Mouse (Mus musculus) lung, adult 2 months (tissue): ENCODE results near the gene Gm20662. TPM values are rescaled to one million over a fixed set of nuclear protein-coding genes. Genes with fewer than 3 reads are reported as not detected.

Source experiments
- DNase-seq: peaks from one replicate; pipeline ENCODE4 v3.0.0; 2022
- H3K4me1 ChIP-seq: fragments of 200-500 bp; 2 replicates; pipeline ENCODE4 v1.6.1; 2011; ENCODE audit warnings: low read length; ENCODE audit not compliant: control insufficient read depth, insufficient read depth
- H3K4me3 ChIP-seq: fragments of 200-500 bp; replicated peaks from 2 replicates; pipeline ENCODE3; 2011; ENCODE audit warnings: low read depth, mild to moderate bottlenecking, control low read depth, low read length; ENCODE audit errors: extremely low read depth
- CTCF ChIP-seq: fragments of 200-500 bp; IDR thresholded peaks from 2 replicates; pipeline ENCODE4 v1.5.1; 2011; ENCODE audit warnings: mild to moderate bottlenecking, low read length, control low read depth; ENCODE audit not compliant: insufficient read depth
- POLR2A ChIP-seq: fragments of 200-500 bp; IDR thresholded peaks from 2 replicates; pipeline ENCODE4 v1.6.1; 2011; ENCODE audit warnings: low read depth, mild to moderate bottlenecking, control low read depth, low read length, borderline replicate concordance; ENCODE audit errors: extremely low read depth
- WGBS: fragments of 180-500 bp; shearing (Covaris S2); methylation state at CpG from one replicate; pipeline ENCODE4 v1.1.7; 2018; 5-methylcytosine and 5-hydroxymethylcytosine counted together
- polyA plus RNA-seq: library from polyadenylated mRNA; depleted of rRNA; stranded (reverse); fragments of >200 nt; gene quantifications from 2 replicates; pipeline ENCODE4 v1.2.3, GENCODE M21; 2012

Gm20662 gene
- polyA plus RNA-seq, 1 experiment, result 11.5 TPM

- peaks cover 6% of the 10 kb centered on the region for H3K4me1 ChIP-seq
- WGBS, result 40% methylated on average over 1 of the region's 1 CpGs
- DNase-seq, result no peak
Observed at GRCm38 (mm10) chr9:108055061-108055460, 58.9 kb downstream of the Gm20662 start.

GRCm38 (mm10) chr9:108055661-108056237 is 59.6 kb downstream of the Gm20662 start:
- TF ChIP-seq POLR2A (no peak), CTCF (no peak)
- peaks cover 6% of the 10 kb centered on the region for H3K4me1 ChIP-seq
- H3K4me3 ChIP-seq, result no peak overlapping the region
- no peak for DNase-seq
- WGBS, result 87% methylated on average over 6 of the region's 6 CpGs

More at GRCm38 (mm10) chr9:108055061-108055460, 58.9 kb downstream of the Gm20662 start:
- no peak overlapping the region for H3K4me3 ChIP-seq
- no peak for TF ChIP-seq CTCF
- no peak for TF ChIP-seq POLR2A

DNA sequence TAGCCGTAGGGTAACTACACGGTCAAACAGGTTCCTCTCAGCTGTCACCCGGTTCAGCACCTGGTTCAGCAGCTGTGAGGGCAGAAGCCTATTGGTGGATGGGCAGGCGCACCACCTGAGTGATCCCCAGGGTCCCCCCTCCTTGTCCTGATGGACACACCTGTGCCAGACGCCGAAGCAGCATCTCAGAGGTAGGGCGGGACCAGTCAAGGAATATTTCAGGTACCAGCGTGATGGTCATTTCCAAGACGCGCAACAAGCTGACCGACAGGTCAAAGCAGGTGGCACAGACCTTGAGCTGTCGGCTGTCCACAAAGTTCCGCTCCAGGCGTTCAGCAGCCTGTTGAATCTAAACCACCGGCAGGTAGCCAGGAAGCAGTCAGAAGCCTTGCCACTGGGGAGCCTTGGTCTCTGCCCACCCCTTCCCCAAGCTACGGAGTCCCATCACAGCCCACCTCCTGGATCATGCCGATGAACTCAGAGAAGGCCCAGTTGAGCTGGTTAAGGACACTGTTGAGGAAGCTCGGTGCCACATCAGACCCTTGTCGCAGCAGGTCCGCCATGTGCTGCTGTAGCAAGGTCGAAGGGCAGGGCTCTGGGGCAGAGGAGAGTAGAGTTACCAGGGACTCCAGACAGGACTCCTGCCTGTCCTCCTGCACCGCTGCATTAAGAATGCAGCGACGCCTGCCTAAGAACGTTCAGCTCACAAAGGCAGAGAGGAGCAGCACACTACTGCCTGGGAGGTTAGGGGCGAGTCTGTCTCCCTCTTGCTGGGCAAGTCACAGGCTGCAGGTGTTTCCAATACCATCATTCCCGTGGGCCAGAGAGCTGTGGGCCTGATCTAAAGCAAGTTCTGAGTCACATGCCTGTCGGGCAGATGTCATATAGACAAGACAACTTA is 60.5 kb downstream of the Gm20662 start:
- Histone ChIP-seq H3K4me1 (peaks cover 6% of the 10 kb centered on the region), H3K4me3 (no peak overlapping the region)
- no peak for DNase-seq
- 86% methylated on average over 28 of the region's 28 CpGs for WGBS
- TF ChIP-seq CTCF, result no peak
- TF ChIP-seq POLR2A, result no peak

DNA sequence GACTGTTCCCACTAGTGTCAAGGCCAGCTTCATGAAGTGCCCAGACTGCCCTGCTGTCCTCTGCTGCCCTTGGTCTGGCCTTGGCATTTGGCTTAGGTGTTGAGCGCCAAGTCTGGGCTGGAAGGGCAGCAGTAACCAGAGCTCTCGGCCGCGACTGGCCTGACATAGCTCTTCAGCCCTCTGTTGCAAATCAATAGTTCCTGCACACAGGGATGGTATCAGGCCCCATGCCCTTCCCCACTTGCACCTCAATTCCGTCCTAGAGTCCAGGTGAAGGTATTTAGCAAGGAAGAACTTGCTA is 61.1 kb downstream of the Gm20662 start:
- WGBS, result 90% methylated on average over 5 of the region's 5 CpGs

GRCm38 (mm10) chr9:108058291-108058690 is 62.1 kb downstream of the Gm20662 start:
- 94% methylated on average over 9 of the region's 9 CpGs for WGBS
- Histone ChIP-seq H3K4me1 (peaks cover 3% of the 10 kb centered on the region; the same call in 1 of the 2 replicates), H3K4me3 (no peak overlapping the region)
- TF ChIP-seq POLR2A (no peak), CTCF (no peak)
- no peak for DNase-seq

More for the DNA sequence above, 61.1 kb downstream of the Gm20662 start:
- TF ChIP-seq CTCF (no peak), POLR2A (no peak)
- peaks cover 6% of the 10 kb centered on the region for H3K4me1 ChIP-seq
- no peak overlapping the region for H3K4me3 ChIP-seq
- no peak for DNase-seq

DNA sequence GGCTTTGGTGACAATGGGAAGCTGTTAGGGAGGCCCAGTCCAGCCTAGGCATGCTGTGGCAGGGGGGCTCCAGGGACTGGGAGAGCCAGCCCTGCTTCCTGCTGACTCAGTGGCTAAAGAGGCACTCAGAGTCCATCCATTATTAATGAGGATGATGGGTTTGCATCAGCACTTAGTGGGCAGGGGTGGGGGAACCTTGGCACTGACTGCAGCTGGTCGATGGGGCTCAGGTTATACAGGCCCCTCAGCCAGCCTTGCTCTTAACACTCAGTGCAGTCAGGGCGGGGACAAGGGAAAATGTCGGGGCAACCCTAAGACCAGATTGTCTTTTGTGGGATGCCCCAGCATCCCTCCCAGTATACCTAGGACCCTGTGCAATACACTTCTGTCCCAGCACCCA is 66.0 kb downstream of the Gm20662 start:
- no peak for DNase-seq
- 88% methylated on average over 3 of the region's 3 CpGs for WGBS
- Histone ChIP-seq H3K4me1 (no peaks in the 10 kb centered on the region), H3K4me3 (no peak overlapping the region)
- no peak for TF ChIP-seq POLR2A
- TF ChIP-seq CTCF, result no peak

DNA sequence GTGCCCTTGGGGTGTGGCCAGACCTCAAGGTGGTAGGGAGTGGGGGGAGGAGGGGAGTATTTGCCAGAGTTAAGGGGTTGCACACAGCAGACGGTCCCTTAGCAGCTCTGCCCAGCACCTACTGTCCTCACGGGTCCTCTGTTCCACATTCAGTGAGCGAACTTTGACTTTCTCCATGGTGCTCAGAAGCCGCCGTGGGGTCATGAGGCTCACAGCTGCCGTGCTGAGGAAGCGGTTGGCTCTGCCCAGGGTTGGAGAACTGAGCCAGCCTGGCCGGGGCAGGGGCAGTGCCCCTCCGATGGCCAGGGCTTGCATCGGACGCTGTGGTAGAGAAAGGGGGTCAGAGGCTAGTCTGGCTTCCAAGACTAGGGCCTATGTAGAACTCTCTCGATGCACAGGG is 67.2 kb downstream of the Gm20662 start:
- Histone ChIP-seq H3K4me3 (no peak overlapping the region), H3K4me1 (no peaks in the 10 kb centered on the region)
- TF ChIP-seq POLR2A (no peak), CTCF (no peak)
- DNase-seq, result no peak
- 91% methylated on average over 12 of the region's 12 CpGs for WGBS

DNA sequence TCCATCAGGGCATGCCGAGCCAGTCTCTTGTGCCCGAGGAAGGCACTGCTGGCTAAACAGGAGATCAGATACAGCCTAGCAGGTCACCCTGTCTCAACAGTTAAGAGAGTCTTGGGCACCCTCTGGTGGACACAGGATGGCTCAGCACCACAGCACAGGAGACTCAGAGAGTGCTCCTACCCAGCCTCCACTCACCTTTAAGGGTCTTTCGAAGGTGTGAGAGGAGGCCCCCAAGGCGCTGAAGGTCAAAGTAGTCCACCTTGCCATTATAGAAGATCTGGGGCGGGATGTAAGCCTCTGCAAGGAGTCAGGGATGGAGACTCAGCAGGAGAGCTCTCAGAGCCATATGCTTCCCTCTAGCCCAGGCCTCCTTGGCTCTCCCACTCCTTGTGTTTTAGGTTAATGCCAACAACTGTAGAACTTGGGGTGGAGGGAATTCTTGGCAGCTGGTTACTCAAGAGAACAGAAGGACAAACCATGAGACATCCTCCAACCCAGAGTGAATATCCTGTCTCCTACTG is 69.4 kb downstream of the Gm20662 start:
- no peak overlapping the region for H3K4me3 ChIP-seq
- WGBS, result 38% methylated on average over 5 of the region's 5 CpGs
- no peaks in the 10 kb centered on the region for H3K4me1 ChIP-seq
- DNase-seq, result peak; percentile 42
- no peak for TF ChIP-seq POLR2A
- TF ChIP-seq CTCF, result peak; percentile 80

GRCm38 (mm10) chr9:108067199-108067598 is 71.0 kb downstream of the Gm20662 start:
- 81% methylated on average over 7 of the region's 7 CpGs for WGBS
- DNase-seq, result no peak
- no peak overlapping the region for H3K4me3 ChIP-seq
- TF ChIP-seq CTCF, result no peak
- TF ChIP-seq POLR2A, result no peak
- H3K4me1 ChIP-seq, result no peaks in the 10 kb centered on the region
